Mouse (Mus musculus): Measurements from ENCODE around the gene Lmntd1. TPM values are rescaled to one million over a fixed set of nuclear protein-coding genes. Genes with fewer than 3 reads are reported as not detected.

The Lmntd1 gene
- polyA plus RNA-seq, 2 experiments = 0.79 to 0.88 TPM

GRCm38 (mm10) chr6:145517002-145517401 lies 97.1 kb downstream of the Lmntd1 start:
- 51% methylated on average over 10 of the region's 10 CpGs for WGBS
- H3K27me3 ChIP-seq (ENCODE audit: control insufficient read depth, insufficient read depth, low read length) = no peaks in the 10 kb centered on the region
- no peak for ATAC-seq (ENCODE audit: low FRiP score, low read depth)
- H3K36me3 ChIP-seq (ENCODE audit: control insufficient read depth, insufficient read depth, low read length) = no peaks in the 10 kb centered on the region
- no peak overlapping the region for H3K27ac ChIP-seq (replicated peaks; ENCODE audit: low read depth, low read length)
- no peak for DNase-seq (ENCODE audit: low spot score)
- H3K4me2 ChIP-seq (replicated peaks; ENCODE audit: low read depth, low read length, severe bottlenecking) = no peak overlapping the region
- TF ChIP-seq POLR2A (IDR thresholded peaks at IDR 0.05; ENCODE audit: borderline replicate concordance, extremely low read depth, insufficient read depth, insufficient read length) = no peak
- no peaks in the 10 kb centered on the region for H3K9me3 ChIP-seq (ENCODE audit: control insufficient read depth, low read length)
- peaks cover 10% of the 10 kb centered on the region for H3K4me1 ChIP-seq (ENCODE audit: control insufficient read depth, insufficient read depth, low read length)
- H3K9ac ChIP-seq (ENCODE audit: low read depth, low read length, severe bottlenecking) = no peak overlapping the region
- H3K4me3 ChIP-seq (replicated peaks; ENCODE audit: low read length) = no peak overlapping the region

GRCm38 (mm10) chr6:145515859-145516581 lies 98.1 kb downstream of the Lmntd1 start:
- WGBS = 22% methylated on average over 10 of the region's 10 CpGs
- 0 out of 2 replicates have a peak overlapping the region, but pooled peaks have one; percentile 13 for H3K27ac ChIP-seq (replicated peaks; ENCODE audit: low read depth, low read length)
- H3K36me3 ChIP-seq (ENCODE audit: control insufficient read depth, insufficient read depth, low read length) = no peaks in the 10 kb centered on the region
- H3K27me3 ChIP-seq (ENCODE audit: control insufficient read depth, insufficient read depth, low read length) = no peaks in the 10 kb centered on the region
- no peaks in the 10 kb centered on the region for H3K9me3 ChIP-seq (ENCODE audit: control insufficient read depth, low read length)
- no peak overlapping the region for H3K4me3 ChIP-seq (replicated peaks; ENCODE audit: low read length)
- peak; percentile 89 for ATAC-seq (ENCODE audit: low FRiP score, low read depth)
- H3K4me2 ChIP-seq (replicated peaks; ENCODE audit: low read depth, low read length, severe bottlenecking) = no peak overlapping the region
- no peak overlapping the region for H3K9ac ChIP-seq (ENCODE audit: low read depth, low read length, severe bottlenecking)
- TF ChIP-seq POLR2A (IDR thresholded peaks at IDR 0.05; ENCODE audit: borderline replicate concordance, extremely low read depth, insufficient read depth, insufficient read length) = no peak
- peaks cover 10% of the 10 kb centered on the region for H3K4me1 ChIP-seq (ENCODE audit: control insufficient read depth, insufficient read depth, low read length)
- peak; percentile 75 for DNase-seq (ENCODE audit: low spot score)

GRCm38 (mm10) chr6:145511265-145511664 lies 102.9 kb downstream of the Lmntd1 start:
- no peak for ATAC-seq (ENCODE audit: low FRiP score, low read depth)
- Histone ChIP-seq H3K27me3 (ENCODE audit: control insufficient read depth, insufficient read depth, low read length) (no peaks in the 10 kb centered on the region), H3K4me1 (ENCODE audit: control insufficient read depth, insufficient read depth, low read length) (peaks cover 6% of the 10 kb centered on the region), H3K36me3 (ENCODE audit: control insufficient read depth, insufficient read depth, low read length) (no peaks in the 10 kb centered on the region), H3K4me3 (replicated peaks; ENCODE audit: low read length) (no peak overlapping the region), H3K4me2 (replicated peaks; ENCODE audit: low read depth, low read length, severe bottlenecking) (no peak overlapping the region), H3K9ac (ENCODE audit: low read depth, low read length, severe bottlenecking) (no peak overlapping the region), H3K9me3 (ENCODE audit: control insufficient read depth, low read length) (no peaks in the 10 kb centered on the region), H3K27ac (replicated peaks; ENCODE audit: low read depth, low read length) (no peak overlapping the region)
- TF ChIP-seq POLR2A (IDR thresholded peaks at IDR 0.05; ENCODE audit: borderline replicate concordance, extremely low read depth, insufficient read depth, insufficient read length) = no peak
- DNase-seq (ENCODE audit: low spot score) = no peak
- WGBS = 63% methylated on average over 8 of the region's 8 CpGs

- no peak overlapping the region for H3K4me3 ChIP-seq (replicated peaks; ENCODE audit: low read length)
- DNase-seq (ENCODE audit: low spot score) (no peak), ATAC-seq (ENCODE audit: low FRiP score, low read depth) (no peak)
- H3K36me3 ChIP-seq (ENCODE audit: control insufficient read depth, insufficient read depth, low read length) = no peaks in the 10 kb centered on the region
- no peak overlapping the region for H3K27ac ChIP-seq (replicated peaks; ENCODE audit: low read depth, low read length)
- H3K27me3 ChIP-seq (ENCODE audit: control insufficient read depth, insufficient read depth, low read length) = no peaks in the 10 kb centered on the region
- WGBS = 54% methylated on average over 12 of the region's 12 CpGs
- H3K9ac ChIP-seq (ENCODE audit: low read depth, low read length, severe bottlenecking) = no peak overlapping the region
- no peak overlapping the region for H3K4me2 ChIP-seq (replicated peaks; ENCODE audit: low read depth, low read length, severe bottlenecking)
- TF ChIP-seq POLR2A (IDR thresholded peaks at IDR 0.05; ENCODE audit: borderline replicate concordance, extremely low read depth, insufficient read depth, insufficient read length) = no peak
- no peaks in the 10 kb centered on the region for H3K9me3 ChIP-seq (ENCODE audit: control insufficient read depth, low read length)
- no peaks in the 10 kb centered on the region for H3K4me1 ChIP-seq (ENCODE audit: control insufficient read depth, insufficient read depth, low read length)
These were observed 105.3 kb downstream of the Lmntd1 start for GRCm38 (mm10) chr6:145508828-145509227.

DNA sequence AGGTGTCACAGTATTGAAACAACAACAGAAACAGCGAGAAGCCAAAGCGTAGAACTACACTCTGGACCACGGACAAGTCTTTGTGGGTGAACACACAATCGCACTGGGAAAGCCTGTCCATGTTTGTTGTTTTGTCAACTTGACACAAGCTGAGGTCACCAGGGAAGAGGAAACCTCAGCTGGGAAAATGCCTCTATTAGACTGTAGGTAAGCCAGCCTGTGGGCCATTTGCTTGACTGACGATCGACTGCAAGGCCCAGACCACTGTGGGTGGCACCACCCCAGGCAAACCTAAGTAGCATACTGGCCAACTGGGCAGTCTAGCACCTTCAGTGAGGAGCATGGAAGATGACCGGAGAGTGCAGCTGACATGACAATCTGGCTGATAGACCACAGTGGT lies 112.4 kb downstream of the Lmntd1 start:
- Histone ChIP-seq H3K4me2 (replicated peaks; ENCODE audit: low read depth, low read length, severe bottlenecking) (no peak overlapping the region), H3K4me3 (replicated peaks; ENCODE audit: low read length) (no peak overlapping the region), H3K9me3 (ENCODE audit: control insufficient read depth, low read length) (no peaks in the 10 kb centered on the region), H3K9ac (ENCODE audit: low read depth, low read length, severe bottlenecking) (no peak overlapping the region), H3K36me3 (ENCODE audit: control insufficient read depth, insufficient read depth, low read length) (no peaks in the 10 kb centered on the region), H3K27ac (replicated peaks; ENCODE audit: low read depth, low read length) (no peak overlapping the region), H3K4me1 (ENCODE audit: control insufficient read depth, insufficient read depth, low read length) (no peaks in the 10 kb centered on the region), H3K27me3 (ENCODE audit: control insufficient read depth, insufficient read depth, low read length) (no peaks in the 10 kb centered on the region)
- no peak for TF ChIP-seq POLR2A (IDR thresholded peaks at IDR 0.05; ENCODE audit: borderline replicate concordance, extremely low read depth, insufficient read depth, insufficient read length)
- DNase-seq (ENCODE audit: low spot score) (no peak), ATAC-seq (ENCODE audit: low FRiP score, low read depth) (no peak)
- WGBS = 92% methylated on average over 7 of the region's 7 CpGs
